In the genomic region with DNA sequence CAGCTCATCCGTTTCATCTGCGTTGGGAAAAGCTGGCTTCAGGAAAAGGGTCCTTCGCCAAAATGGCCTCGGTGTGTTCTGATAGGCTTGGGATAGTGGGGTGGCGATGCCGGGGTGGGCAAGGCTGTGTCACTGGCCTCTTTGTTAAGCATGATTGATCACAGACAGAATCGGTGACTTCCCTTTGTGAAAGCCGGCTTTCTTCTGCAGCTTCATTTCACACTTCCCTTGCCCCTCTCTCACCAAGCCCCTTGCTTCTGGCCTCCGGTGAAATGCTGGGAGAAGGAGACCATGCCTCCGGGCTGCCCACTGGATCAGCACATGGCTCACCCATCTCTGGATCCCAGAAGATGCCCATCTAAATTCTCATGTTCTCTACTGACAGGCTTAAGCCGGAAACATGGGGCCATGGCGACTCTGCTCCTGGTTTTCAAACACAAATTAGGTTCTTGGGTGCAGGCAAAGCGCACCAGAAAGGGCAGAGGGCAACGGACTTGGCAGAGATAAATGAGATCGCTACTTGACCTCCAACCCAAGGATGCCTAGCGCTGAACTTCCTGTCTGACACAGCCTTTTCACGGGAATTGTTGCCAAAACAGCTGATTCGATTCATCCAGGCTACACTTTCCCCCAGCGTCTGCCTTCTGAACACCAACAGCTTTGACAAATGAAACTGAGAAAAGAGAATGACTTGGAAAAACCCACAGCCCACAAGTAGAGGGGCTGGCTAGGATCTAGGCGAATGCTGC, we compare ENCODE assay signal across 8 mouse cellular contexts.
DNase-seq lines count a peak whose midpoint lies in the region; ATAC-seq and TF ChIP-seq lines count a peak whose summit lies in the region.

No protein-coding gene starts in this region.

- WGBS in liver, postnatal 0 days (ENCODE audit: insufficient replicate concordance) = 40% methylated on average over 20 of the region's 20 CpGs
- WGBS in hindbrain, embryonic 16.5 days = 8% methylated on average over 20 of the region's 20 CpGs
- 22% methylated on average over 20 of the region's 20 CpGs for WGBS in lung, postnatal 0 days

- no peak overlapping the region for H3K4me3 ChIP-seq in liver, postnatal 0 days (ENCODE audit: low read depth, low read length)
- H3K4me3 ChIP-seq in hindbrain, embryonic 16.5 days (ENCODE audit: low read length) = no peak overlapping the region
- no peak overlapping the region for H3K4me3 ChIP-seq in lung, postnatal 0 days (ENCODE audit: low read depth, low read length)

- no peak overlapping the region for H3K27ac ChIP-seq in liver, postnatal 0 days (ENCODE audit: low read depth)
- peak overlapping the region; percentile 72 for H3K27ac ChIP-seq in hindbrain, embryonic 16.5 days (ENCODE audit: low read depth, low read length)
- H3K27ac ChIP-seq in lung, postnatal 0 days (ENCODE audit: low read length) = no peak overlapping the region

- no peak for TF ChIP-seq CTCF in liver, postnatal 0 days (IDR thresholded peaks at IDR 0.05; ENCODE audit: low read depth)
- no peak for TF ChIP-seq CTCF in lung, postnatal 0 days (IDR thresholded peaks at IDR 0.05)

- H3K9me3 ChIP-seq in liver, postnatal 0 days (ENCODE audit: low read length) = no peaks in the 10 kb centered on the region
- H3K9me3 ChIP-seq in hindbrain, embryonic 16.5 days (ENCODE audit: control insufficient read depth, low read length) = no peaks in the 10 kb centered on the region
- no peaks in the 10 kb centered on the region for H3K9me3 ChIP-seq in lung, postnatal 0 days (ENCODE audit: low read length)

- no peaks in the 10 kb centered on the region for H3K36me3 ChIP-seq in liver, postnatal 0 days (replicated peaks; ENCODE audit: insufficient read depth, low read length)
- H3K36me3 ChIP-seq in hindbrain, embryonic 16.5 days (ENCODE audit: control insufficient read depth, insufficient read depth, low read length) = no peaks in the 10 kb centered on the region
- H3K36me3 ChIP-seq in lung, postnatal 0 days (ENCODE audit: insufficient read depth, low read length) = no peaks in the 10 kb centered on the region

- no peaks in the 10 kb centered on the region for H3K27me3 ChIP-seq in liver, postnatal 0 days (ENCODE audit: insufficient read depth, low read length)
- no peaks in the 10 kb centered on the region for H3K27me3 ChIP-seq in hindbrain, embryonic 16.5 days (replicated peaks; ENCODE audit: control insufficient read depth, insufficient read depth, low read length)
- H3K27me3 ChIP-seq in lung, postnatal 0 days (replicated peaks; ENCODE audit: insufficient read depth, low read length) = no peaks in the 10 kb centered on the region

- H3K4me2 ChIP-seq in liver, postnatal 0 days (ENCODE audit: low read depth, low read length) = peak overlapping the region; percentile 4; the same call in 1 of the 2 replicates
- peak overlapping the region; percentile 47 for H3K4me2 ChIP-seq in hindbrain, embryonic 16.5 days (ENCODE audit: low read length)
- peak overlapping the region; percentile 30; the same call in 1 of the 2 replicates for H3K4me2 ChIP-seq in lung, postnatal 0 days (replicated peaks; ENCODE audit: low read depth, low read length)

- no peak for TF ChIP-seq EP300 in liver, postnatal 0 days (IDR thresholded peaks at IDR 0.05; ENCODE audit: low read depth)
- TF ChIP-seq EP300 in lung, postnatal 0 days (IDR thresholded peaks at IDR 0.05) = no peak

- DNase-seq in liver, postnatal 0 days = no peak
- DNase-seq in liver = no peak
- DNase-seq in lung, postnatal 0 days (ENCODE audit: low spot score) = peak; percentile 22
- peak; percentile 60 for DNase-seq in yolk sac, embryonic 10.5 days (ENCODE audit: low spot score)
- DNase-seq in testis, postnatal 10 days (ENCODE audit: low spot score) = no peak
- DNase-seq in cerebellum, postnatal 36 days = no peak

- H3K9ac ChIP-seq in liver, postnatal 0 days (replicated peaks) = no peak overlapping the region
- peak overlapping the region; percentile 51 for H3K9ac ChIP-seq in hindbrain, embryonic 16.5 days (ENCODE audit: low read depth, low read length)
- H3K9ac ChIP-seq in lung, postnatal 0 days (replicated peaks; ENCODE audit: low read depth) = no peak overlapping the region

- H3K4me1 ChIP-seq in liver, postnatal 0 days (ENCODE audit: insufficient read depth) = no peaks in the 10 kb centered on the region
- H3K4me1 ChIP-seq in hindbrain, embryonic 16.5 days (ENCODE audit: control insufficient read depth, insufficient read depth, low read depth, low read length) = peaks cover 14% of the 10 kb centered on the region
- no peaks in the 10 kb centered on the region for H3K4me1 ChIP-seq in lung, postnatal 0 days (ENCODE audit: insufficient read depth, low read depth, low read length)

- ATAC-seq in liver, postnatal 0 days = no peak
- ATAC-seq in hindbrain, embryonic 16.5 days = peak; percentile 74
- no peak for ATAC-seq in lung, postnatal 0 days
- ATAC-seq in frontal cortex, adult (ENCODE audit: low TSS enrichment) = no peak

Comparison
In these comparisons a context has a peak if more than half of its experiments do, and no peak if none do; other contexts are left out.
1. DNase-seq: peak in lung, postnatal 0 days (single experiment) and yolk sac, embryonic 10.5 days (single experiment); none in liver, postnatal 0 days (single experiment), liver (single experiment), testis, postnatal 10 days (single experiment) and cerebellum, postnatal 36 days (0 of 2).
2. Peak in every context shown above with its lines, with median percentiles within 50 percentile points of each other: H3K4me2 ChIP-seq.